Mouse (Mus musculus): ENCODE results near the gene Prdm2.

DNA sequence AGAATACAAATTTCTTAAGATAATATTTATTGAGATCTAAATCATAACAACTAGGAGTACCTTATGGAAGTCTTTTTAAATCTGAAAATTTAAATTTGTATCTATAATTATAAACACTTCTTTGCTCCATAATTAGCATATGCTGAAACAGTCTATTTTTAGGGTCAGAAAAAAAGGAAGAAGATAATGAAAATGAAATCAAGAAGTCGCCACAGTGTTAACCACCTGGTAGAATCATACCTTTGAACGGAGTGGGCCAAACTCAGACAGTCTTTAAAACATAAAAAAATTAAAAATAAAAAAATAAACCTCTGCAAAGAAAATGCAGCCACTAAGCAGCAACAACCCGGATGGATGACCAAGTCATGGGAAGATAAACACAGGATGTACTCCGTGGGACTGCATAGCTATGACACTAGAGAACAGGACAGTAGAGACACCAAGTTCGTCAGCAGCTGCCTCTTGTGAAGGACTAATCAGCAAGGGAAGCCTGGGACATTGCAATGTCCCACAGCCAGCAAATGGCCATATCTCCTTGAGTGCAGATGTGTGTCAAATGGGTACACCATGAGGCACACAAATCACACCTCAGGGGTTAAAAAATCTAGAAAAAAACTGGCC lies 24.1 kb downstream of the Prdm2 start:
- no peak for TF ChIP-seq POLR2A (IDR thresholded peaks at IDR 0.05; ENCODE audit: control insufficient read depth, extremely low read depth, insufficient read depth, low read length, poor library complexity)
- no peak for TF ChIP-seq CTCF (IDR thresholded peaks at IDR 0.05; ENCODE audit: borderline replicate concordance, control insufficient read depth, extremely low read depth, insufficient read depth, low read length, poor library complexity)
